Mouse (Mus musculus) layer of hippocampus, postnatal 25 days (tissue): ENCODE data around the gene Akap2. TPM values are rescaled to one million over a fixed set of nuclear protein-coding genes. Genes with fewer than 3 reads are reported as not detected.

Experiments used
- DNase-seq, 2 experiments: peaks; one replicate each; pipeline ENCODE4 v3.0.0; 2022; ENCODE audit warnings: mixed read lengths in 2 of 2, low spot score in 1 of 2; ENCODE audit errors: extremely low spot score in 1 of 2
- total RNA-seq, 2 experiments: library from RNA; stranded (reverse); gene quantifications; 2 replicates each; pipeline ENCODE4 v1.2.3; 2021

The Akap2 gene
- total RNA-seq, 2 experiments from 2014 or later: 42.3 to 42.5 TPM

- DNase-seq: no peak
Observed at GRCm38 (mm10) chr4:57783853-57784600, 66.6 kb downstream of the Akap2 start.

DNA sequence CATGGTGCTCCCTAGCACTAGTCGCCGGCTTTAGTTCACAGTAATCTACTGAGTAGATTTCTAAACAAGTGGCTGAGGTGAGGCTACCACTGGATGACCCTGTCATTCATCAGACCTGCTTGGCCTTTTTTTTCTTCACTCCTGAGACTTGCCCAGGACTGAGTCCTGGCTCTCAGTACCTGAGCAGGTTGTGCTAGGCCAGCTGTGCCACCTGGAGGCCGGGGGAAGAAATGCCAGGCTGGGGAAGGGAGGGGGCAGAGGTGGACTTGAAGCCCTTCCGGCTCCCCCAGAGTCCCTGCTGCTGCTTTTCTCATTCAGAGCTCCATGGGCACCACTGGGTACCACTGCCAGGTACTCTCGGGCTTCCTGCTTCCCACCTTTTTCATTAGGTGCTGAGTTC, 71.3 kb downstream of the Akap2 start:
- no peak for DNase-seq

DNA sequence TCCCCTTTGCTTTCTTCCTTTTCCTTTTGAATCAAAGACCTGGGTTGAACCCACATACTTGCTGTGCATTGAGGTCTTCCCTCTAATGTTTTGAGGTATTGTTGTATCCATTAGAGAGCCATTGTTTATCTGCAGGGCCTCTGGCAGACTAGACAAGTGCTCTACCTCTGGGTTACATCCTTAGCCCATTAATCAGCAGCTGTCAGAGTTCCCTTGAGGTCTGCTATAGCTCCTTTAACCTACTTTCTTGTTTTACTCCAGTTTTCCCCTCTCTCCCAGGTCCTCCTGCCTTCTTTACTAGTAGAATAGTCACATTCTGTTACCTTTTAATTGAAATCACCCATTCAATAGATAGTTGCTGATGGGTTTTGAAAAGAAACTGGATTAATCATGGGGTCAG, 71.7 kb downstream of the Akap2 start:
- DNase-seq: no peak

- DNase-seq: no peak
Observed at GRCm38 (mm10) chr4:57793989-57794388, 76.5 kb downstream of the Akap2 start.

DNA sequence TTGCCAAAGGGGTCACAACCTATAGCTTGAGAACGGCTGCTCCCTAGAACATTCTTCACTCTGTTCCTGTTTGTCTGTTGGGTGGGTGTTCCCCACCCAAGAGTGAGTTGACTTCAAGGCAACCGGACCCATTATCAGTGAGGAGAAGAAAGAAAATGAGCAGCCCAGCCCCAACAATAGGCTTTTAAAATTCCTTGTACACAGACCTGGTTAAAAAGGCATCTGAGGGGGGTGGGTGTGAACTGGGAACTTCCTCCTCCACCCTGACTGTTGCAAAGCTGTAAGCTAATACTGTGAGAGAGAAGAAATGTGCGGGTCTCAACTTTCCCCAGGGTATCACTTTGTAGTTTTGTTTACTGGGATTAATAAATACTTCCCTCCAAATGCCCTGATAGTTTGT, 77.1 kb downstream of the Akap2 start:
- DNase-seq: no peak

DNA sequence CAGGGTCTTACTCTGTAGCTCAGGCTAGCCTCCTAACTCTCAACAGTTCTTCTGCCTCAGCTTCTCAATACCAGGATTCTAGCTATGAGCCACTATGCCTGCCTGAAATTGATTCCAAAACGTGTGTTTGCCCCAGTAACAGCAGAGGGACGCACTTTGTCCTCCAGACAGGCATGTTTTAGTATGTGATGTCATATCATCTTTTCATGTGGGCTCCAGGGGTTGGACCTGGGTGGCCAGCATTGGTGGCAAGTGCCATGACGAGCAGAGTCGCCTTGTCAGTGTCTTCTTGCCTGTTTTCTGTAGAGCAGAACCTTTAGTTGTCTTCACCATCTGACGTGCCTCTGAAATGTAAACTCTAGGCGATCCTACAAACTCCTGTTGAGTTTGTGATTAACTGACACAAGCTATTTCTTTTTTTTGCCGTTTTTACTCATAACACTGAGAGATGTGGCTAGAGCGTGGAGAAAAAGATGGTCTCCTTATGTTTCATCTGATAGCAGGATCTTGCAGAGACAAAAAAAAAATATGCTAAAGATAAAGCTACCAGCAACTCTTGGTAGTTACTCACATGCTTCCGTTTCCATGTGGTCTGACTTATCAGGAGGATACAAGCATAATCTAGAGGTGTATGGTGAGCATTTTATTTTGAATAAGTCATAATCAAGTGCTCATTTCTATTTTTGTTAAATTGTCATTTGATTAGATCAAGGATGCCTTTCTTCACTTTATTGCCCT, 80.3 kb downstream of the Akap2 start:
- no peak for DNase-seq

DNA sequence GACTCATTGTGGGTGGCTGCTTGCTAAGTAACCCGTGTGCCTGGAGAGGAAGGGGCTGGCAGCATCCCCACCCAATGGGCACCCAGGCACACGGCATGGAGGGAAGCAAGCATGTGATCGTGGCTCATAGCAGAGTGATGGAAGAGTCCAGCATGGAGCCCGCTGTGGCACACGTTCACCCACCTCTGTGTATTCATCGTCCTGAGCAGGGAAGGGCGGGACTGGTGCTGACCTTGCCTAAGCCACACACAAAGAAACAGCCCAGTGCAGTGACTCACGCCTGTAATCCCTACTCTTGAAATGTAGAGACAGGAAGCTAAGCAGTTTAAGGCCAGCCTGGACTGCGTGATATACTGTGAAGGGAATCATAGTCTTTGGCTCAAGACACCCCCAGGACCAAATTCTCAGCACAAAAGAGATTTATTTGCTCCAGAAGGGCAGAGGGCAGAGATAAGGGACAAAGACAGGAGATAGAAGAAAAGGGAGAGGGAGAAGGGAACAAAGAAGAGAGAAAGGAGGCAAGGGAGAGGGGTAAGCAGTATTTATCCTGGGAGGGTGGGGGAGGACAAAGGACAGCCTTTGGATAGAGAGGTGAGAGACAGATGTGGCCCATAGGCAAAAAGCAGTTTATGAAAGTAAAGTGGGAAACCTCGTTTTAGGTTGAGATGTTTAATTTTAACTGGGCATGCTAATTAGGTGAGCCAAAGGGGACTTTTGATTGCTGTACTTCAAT, 81.0 kb downstream of the Akap2 start:
- no peak for DNase-seq

DNA sequence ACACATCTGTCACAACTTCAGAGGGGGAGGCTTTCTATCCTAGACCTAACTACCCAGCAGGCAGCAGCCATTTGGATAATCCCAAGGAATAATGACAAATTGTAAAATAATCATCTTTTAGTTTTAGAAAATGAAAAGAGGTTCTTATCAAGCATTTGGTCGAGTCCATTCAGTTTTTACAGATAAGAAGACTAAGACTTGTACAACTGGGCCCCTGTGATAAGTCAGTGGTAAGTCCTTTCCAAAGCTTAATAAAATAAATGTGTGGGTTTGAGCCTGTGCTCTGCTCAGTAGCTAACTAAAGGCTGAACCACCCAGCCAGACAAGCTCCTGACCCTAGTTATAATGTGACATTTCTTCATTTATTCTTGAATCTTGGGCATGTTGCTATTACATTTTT, 81.8 kb downstream of the Akap2 start:
- DNase-seq: no peak

GRCm38 (mm10) chr4:57801239-57801638, 83.8 kb downstream of the Akap2 start:
- DNase-seq: no peak

DNA sequence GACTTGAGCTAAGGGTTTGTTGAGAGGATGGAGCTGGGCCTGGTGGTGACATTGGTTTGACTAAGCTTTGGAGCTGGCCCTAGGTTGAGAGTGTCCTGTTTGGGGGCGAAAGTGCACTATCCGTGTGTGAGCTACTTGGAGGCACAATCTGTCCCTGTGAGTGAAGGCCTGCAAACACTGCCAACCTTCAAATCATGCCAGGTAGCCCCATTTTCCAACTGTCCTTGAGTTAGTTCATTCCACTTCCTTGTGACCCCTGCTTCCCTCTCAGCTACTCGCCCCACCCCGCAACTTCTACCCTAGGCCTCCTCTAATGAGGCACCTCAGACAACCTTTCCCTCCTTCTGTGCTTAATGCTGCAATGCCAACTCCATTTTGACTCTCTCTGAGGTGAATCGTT, 84.5 kb downstream of the Akap2 start:
- DNase-seq: no peak

- no peak for DNase-seq
Observed at GRCm38 (mm10) chr4:57802411-57802810, 85.0 kb downstream of the Akap2 start.

DNA sequence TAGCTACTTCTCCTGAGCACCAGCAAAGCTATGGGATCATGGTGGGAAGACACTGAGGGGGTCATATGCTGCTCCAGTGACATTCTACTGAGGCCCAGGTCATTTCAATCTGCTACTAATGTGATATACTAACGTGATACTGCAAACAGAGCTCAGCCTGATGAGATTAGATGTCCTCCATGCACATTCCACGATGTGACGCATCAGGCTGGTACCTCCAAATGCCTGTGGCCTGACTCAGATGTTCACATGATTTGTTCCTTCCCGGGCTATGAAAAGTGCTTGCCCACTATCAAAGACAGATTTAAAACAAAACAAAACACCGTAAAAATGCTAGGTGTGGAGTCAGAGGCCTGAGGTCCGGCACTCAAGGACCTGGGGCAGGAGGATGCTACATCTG, 87.4 kb downstream of the Akap2 start:
- DNase-seq: no peak

DNA sequence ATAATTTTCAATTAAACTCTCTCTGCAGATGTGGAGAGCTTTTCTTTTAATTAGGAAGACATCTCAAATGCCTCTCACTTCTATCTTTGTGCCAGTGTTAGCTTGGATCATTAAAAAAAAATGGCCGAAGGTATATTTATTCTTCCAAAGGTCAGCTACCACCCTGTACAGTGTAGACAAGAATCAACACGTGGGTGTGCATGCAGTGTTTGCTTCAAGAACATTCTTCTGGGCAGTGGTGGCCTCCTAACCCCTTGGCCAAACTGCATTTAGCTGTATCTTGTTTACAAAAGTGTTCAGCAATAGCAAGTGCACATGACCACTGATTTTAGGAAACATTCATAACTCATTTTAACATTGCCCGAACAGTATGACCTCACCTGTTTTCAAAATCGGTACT, 92.0 kb downstream of the Akap2 start:
- no peak for DNase-seq

- DNase-seq: no peak
Observed at GRCm38 (mm10) chr4:57812075-57812474, 94.6 kb downstream of the Akap2 start.

- no peak for DNase-seq
Observed at GRCm38 (mm10) chr4:57812916-57813575, 95.6 kb downstream of the Akap2 start.

GRCm38 (mm10) chr4:57813576-57813945, 96.1 kb downstream of the Akap2 start:
- no peak for DNase-seq

DNA sequence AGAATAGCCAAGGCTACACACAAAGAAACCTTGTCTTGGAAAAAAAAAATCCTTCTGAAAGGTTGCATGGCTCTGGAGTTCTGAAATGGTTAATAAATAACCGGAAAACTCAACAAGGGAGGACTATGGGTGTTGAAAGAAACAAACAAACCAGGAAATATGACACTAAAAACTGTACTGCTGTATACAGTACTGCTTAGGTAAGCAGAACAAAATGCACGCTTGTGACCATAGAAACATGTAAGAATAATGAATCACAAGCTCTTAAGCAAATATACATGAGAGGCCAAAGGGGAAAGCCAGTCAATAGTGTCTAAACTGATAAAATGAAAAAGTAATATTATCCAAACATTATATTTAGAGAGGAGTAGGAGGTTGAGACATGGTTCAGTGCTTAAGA, 97.9 kb downstream of the Akap2 start:
- DNase-seq: no peak

- DNase-seq: no peak
Observed at GRCm38 (mm10) chr4:57816146-57816545, 98.7 kb downstream of the Akap2 start.

- no peak for DNase-seq
Observed at GRCm38 (mm10) chr4:57820839-57821374, 103.5 kb downstream of the Akap2 start.

GRCm38 (mm10) chr4:57821556-57822356, 104.3 kb downstream of the Akap2 start:
- DNase-seq: no peak
